Mouse (Mus musculus): ENCODE measurements around the gene Cobll1.

DNA sequence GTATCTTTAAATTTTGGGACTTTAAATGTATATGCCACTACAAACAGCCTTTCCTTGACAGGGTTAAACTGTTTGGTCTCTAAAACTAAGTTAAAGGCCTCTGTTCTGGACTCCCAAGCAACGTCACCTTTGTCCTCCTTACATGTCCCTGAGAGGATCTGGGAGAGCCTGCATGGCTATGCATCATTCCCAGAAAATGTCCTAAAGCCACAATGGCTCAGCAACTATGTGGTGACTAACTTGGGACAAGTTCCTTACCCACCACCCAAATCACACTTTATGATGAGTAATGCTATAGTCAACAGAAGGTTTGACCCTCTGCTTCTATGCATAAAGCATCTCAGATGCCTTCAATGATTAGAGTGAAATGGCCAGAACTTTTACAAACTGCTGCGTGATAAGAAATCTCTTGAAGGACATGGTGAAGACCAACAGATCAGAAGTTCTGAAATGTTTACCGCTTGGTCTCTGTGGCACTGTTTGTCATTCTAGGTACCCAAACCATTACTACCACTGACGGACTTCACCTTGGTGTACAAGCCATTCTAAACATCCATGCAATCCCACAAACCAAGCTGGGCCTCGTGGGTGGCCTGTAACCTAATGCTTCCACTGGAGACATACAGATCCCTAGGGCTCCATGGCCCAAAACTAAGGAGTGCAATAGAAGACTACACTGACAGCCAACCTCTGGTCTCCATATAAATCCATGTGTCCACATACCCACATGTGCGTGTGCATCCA lies 11.9 kb downstream of the Cobll1 start:
- TF ChIP-seq CTCF (IDR thresholded peaks at IDR 0.05; ENCODE audit: extremely low read depth, insufficient read depth, low read length) (no peak), POLR2A (IDR thresholded peaks at IDR 0.05; ENCODE audit: extremely low read depth, insufficient read depth, low read length) (no peak)
